Mouse (Mus musculus) brain, adult 2 months (tissue): ENCODE results near the gene Pitpnc1.

ENCODE experiments used
- DNase-seq: peaks from one replicate; pipeline ENCODE4 v3.0.0; 2011; ENCODE audit warnings: low read depth, low spot score

The Pitpnc1 gene

GRCm38 (mm10) chr11:107241678-107242077, 228.8 kb downstream of the Pitpnc1 start:
- DNase-seq = no peak

DNA sequence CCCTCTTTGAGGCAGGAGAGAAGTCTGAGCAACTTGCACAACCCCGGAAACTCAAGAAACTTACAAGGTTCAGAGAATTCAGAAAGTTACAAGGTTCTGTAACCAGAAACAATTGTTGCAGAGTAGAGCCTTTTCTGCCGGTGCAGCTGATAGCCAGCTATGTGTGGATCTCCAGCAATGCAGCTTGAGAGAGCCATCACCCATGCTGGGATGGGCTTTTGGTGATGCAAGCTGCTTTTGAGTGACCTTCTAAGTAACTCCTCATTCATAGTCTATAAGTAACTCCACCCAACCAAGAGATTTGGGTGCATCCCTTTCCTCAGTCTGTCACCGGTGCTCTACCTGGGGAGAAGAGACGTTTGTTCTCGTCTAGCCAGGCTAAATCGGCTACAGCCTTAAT, 232.0 kb downstream of the Pitpnc1 start:
- DNase-seq = no peak

- DNase-seq = no peak
Measured at GRCm38 (mm10) chr11:107237532-107237931, 233.0 kb downstream of the Pitpnc1 start.

GRCm38 (mm10) chr11:107233252-107233890, 237.1 kb downstream of the Pitpnc1 start:
- DNase-seq = no peak

GRCm38 (mm10) chr11:107230128-107230527, 240.4 kb downstream of the Pitpnc1 start:
- no peak for DNase-seq

DNA sequence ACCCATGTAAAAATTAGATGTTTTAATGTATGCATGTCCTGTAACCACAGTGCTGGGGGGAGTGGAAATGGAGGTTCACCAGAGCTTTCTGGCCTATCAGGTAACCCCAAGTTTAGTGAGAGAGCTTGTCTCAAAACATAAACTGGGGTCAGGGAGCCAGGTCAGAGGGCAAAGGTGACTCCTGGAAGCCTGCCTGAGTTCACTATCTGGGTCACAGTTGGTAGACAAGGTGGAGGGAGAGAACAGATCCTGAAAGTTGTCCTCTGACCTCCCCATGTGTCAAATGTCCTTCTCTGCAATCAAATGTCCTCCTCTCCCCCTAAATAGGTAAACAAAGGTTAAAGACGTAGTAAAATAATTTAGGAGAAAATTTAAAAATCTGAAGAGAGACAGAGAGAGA, 244.1 kb downstream of the Pitpnc1 start:
- no peak for DNase-seq

DNA sequence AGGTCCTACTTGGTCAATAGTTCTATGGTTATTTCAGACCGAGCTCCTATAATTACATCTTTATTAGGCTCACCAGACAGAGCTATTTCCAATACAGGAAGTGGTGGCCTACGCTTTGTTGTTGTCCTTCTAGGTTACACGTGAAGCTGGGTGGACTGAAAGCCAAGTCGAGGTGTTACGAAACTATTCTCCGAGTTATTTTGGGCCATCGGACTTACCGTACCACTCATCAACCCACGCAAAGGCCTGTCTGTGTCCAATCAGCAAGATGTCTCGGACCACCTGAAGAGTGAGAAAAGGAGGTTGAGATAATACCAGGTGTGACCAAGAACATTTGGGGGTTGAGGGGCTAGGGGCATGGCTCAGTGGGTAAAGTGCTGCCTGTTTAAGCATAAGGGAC, 244.5 kb downstream of the Pitpnc1 start:
- DNase-seq = no peak

DNA sequence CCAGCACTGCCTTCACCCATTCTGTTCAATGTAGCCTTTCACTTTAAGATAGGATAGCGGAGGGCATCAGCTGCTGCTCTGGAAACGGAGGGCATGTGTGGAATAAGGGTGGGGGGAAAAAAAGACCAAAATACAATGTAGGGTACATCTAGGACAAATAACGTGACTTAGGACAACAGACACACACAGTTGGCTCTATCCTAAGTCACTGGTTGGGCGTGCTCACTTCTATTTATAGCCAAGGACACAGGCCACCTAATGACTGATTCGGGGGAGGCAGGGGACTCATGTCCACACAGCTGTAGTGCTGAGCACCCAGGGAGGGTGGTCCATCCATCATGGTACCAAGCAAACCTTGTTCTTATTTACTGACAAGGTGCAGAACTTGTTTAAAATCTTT, 245.2 kb downstream of the Pitpnc1 start:
- no peak for DNase-seq

DNA sequence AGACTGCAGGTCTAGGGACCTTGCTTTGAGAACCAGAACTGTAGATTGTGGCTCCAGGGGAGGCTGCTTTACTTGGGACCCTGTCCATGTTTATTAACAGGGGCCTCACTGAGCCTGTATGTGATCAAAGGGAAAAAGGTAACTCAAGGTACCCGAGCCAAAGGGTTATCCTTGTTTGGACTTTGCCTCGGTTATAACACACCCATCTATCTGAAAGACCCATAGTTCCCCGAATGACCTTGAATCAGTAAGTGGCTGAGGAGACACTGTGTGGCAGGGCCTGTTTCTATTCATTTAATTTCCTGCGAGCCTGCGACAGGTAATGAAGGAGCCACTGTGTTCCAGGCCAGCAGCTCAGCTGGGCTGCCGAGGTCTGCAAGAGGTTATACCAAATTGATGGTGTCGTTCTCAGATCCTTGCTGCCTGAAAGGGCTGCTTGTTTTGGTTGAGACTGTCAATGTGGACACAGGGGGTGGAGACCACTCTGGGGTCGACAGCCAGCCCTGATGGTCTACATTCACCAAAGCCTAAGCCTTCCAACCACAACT, 246.8 kb downstream of the Pitpnc1 start:
- no peak for DNase-seq

DNA sequence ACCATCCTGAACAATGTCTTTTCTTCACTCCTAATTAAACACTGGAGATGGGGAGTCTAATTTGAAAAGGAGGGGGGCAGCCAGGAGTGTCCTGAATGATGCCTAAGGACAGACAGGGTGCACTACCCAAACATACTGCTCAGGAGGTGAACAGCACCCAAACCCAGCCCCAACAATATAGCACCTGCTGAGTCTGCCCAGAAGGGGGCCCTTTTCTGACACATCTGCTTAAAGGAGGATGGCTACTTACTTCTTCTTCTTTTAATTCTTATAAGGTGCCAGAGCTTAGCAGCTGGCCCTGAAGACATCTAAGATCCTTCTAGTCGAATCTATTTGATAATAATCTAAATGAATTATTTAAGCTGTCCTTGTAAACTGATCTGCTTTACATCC, 247.3 kb downstream of the Pitpnc1 start:
- no peak for DNase-seq

DNA sequence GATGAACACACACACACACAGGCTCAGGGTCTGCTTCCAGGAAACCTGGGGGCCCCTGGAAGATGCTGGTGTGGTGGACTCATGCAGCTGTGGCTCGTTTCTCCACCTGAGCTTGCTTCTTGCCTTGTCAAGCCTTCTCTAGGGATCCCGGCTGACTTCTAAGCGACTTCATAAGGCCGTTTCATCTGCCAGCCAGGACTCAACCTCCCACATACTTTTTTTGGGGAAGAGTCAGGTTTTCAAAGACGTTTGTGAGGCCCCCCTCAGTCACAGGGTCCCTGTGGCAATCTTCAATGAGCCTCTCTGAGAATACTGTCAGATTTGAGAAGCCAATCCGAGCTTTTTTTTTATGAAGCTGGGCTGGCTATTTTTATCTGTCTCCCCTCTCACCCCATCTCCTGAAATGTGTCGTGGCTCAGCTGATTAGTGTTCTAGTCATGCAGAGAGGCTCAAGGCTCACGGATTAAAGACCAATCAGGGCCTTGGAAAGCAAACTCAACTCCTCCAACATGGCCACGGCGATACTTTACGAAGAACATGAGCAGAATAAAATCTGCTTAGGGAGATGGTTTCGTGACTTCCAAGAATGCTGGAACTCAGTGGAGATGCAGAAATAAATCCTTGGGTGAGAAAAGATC, 247.8 kb downstream of the Pitpnc1 start:
- peak; percentile 63 for DNase-seq

DNA sequence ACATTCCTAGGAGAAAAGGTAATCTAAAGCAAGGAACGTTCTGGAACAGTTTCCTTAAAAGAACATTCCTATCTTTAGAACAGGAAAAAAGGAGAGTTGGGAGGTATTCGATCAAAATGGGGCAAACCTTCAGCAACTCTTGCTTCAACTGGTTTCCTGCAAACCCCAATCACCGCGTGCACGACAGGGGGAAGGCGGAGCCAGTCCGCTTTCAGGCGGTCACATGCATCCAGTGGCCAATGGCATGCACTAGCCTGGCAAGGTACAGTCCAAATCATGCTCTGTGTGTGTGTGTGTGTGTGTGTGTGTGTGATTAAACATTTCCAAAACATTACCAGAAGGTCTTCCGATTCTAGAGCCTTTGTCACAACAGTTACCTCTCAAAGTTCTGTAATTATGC, 255.4 kb downstream of the Pitpnc1 start:
- no peak for DNase-seq

DNA sequence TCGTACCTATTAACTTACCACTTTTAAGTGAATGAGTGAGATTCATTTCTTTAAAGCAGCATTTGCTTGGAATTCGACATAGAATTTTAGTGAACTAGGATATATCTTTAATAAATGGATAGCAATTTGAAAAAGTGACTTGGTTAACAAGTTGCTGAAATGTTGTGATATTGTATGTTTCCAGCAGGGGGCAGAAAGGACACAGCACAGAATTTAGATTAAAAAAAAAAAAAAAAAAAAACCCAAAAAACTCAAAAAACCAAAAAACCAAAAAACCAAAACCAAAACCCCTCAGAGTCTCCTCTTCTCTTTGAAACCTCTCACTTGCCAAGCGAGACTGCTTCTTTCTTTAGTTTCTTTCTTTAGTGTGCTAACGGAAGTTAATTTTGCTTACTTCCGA, 256.8 kb downstream of the Pitpnc1 start:
- peak; percentile 85 for DNase-seq

DNA sequence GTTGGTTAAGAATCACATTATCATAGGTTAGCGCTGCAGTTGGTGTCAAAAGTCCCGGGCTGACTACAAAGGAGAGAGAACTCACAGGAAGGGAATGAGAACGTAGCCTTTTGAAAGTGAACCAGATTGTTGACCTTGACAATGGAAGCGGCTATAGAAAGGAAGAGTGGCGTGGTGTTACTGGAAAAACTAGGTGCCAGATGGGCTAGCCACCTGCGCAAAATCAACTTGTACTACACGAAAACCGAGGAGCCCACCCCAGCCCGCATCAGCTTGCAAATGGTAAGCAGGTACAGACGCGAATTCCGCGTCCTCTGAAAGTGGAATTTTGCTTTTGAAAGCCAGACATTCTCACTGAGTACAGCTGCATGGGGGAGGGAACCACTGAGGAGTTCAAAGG, 260.7 kb downstream of the Pitpnc1 start:
- DNase-seq = no peak

DNA sequence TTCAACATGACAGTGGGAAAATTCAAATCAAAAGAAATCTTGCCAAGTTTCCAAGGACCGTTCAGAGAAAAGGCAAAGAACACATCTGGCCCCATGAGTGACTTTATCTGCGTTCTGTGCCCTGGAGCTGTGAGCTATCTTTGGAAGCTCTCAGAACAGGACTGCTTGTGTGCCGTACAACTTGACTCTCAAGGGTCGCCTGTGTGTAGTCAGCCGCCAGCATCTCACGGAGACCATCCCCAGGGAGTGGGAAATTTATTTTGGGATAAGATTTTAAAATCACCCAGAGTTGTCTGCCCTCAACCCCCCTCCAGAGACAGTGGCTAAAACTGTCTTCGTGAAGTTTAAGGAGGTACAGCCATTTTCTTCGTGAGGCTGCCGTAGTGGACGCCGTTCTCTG, 268.7 kb downstream of the Pitpnc1 start:
- no peak for DNase-seq

DNA sequence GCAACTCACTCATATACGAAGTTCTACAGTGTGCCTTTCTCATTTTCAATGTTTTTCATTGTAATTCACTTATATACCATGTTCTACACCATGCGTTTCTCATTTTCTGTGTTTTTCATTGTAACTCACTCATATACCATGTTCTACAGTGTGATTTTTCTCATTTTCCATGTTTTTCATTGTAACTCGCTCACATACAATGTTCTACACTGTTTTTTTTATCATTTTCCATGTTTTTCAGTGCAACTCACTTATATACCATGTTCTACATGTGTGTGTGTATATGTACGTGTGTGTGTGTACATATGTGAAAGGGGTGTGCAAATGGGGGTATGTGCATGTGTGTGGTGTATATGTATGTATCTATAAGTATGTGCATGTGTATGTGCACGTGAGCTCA, 271.2 kb downstream of the Pitpnc1 start:
- DNase-seq = no peak

DNA sequence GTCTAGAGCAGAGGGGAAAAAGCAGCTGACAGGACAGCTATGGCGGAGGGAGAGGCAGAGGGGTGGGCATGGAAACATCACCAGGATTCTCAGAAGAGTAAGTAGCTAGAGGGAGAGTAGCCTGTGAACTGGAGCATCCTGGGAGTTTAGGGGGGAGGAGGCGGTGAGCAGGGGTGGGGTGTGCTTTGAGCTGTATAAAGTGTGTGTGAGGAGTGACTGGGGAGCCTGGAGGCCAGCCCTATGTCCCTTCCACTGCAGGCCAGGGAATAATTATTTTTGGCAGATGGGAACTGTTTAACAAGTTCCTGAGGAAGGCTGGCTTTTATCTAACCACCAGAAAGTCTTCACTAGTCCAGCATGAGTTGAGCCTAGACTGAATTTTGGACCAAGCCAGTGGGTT, 275.2 kb downstream of the Pitpnc1 start:
- DNase-seq = no peak

DNA sequence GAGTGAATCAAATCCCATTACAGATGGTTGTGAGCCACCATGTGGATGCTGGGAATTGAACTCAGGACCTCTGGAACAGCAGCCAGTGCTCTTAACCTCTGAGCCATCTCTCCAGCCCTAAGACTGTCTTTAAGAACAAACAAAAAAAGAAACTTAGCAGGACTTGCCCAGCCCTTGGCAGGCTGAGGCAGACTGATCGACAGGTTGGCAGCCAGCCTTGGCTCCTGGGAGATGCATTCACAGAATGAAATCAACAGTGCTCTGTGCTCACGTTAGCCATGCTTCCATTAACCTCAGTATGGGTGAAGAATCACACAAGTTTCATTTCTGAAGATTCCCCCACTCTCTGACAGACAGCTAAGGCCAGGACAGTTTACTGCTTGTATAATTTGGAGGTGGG, 280.1 kb downstream of the Pitpnc1 start:
- no peak for DNase-seq

- DNase-seq = peak; percentile 99
Measured at GRCm38 (mm10) chr11:107188565-107189552, 281.6 kb downstream of the Pitpnc1 start, which contains the start of gene Nol11. Gene Nol11, minus strand, starts transcription at chr11:107189381.

GRCm38 (mm10) chr11:107183777-107184176, 286.7 kb downstream of the Pitpnc1 start:
- DNase-seq = no peak

DNA sequence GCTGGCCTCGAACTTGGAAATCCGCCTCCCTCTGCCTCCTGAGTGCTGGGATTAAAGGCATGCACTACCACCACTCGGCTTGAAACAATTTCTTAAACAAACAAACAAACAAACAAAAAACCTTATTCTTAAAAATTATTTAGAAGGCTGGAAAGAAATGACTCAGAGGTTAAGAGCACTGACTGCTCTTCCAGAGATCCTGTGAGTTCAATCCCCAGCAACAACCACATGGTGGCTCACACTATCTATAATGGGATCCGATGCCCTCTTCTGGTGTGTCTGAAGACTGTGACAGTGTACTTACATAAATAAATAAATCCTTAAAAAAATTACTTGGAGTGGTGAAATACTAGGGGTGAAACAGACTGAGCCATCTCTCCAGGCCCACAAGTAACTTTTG, 309.3 kb downstream of the Pitpnc1 start:
- no peak for DNase-seq

DNA sequence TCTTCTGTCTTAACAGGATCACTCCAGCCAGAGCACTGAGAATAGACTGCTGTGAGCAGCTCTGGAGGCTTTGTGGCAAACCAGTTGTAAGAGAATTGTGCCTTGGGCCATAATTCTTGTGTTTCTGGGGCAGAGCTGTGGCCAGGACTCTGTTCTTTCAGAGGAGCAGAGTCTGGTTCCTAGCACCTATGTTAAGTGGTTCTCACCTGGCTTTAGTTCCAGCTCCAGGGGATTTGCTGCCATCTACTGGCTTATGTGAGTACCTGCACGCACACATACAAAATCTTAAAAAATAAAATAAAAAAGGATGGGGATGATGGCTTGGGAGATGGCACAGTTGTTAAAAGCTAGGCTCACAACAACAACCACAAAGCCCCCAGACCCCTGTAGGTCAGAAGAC, 311.5 kb downstream of the Pitpnc1 start:
- peak; percentile 20 for DNase-seq
